Mouse (Mus musculus) left cerebral cortex, postnatal 4 days (tissue): ENCODE measurements around the gene Olfr430. TPM values are rescaled to one million over a fixed set of nuclear protein-coding genes. Genes with fewer than 3 reads are reported as not detected.
"Not testable (repeated sequence)": the region's sequence is repeated elsewhere in the genome, so short reads cannot be mapped to it uniquely, and the experiment has no call there.

ENCODE experiments used
- DNase-seq: peaks from one replicate; pipeline ENCODE4 v3.0.0-alpha.2; 2022
- intact Hi-C: fragments of 180-260 bp; cut with DNase I; formaldehyde crosslinking; loops from one replicate; pipeline ENCODE4 v1.15.1; 2025
- total RNA-seq, 2 experiments: library from RNA; stranded (reverse); gene quantifications; 2 replicates each; pipeline ENCODE4 v1.2.3; 2021

The Olfr430 gene
- total RNA-seq, result not detected

- DNase-seq, result no peak
- intact Hi-C loops, result no loop called here
These were observed at the start of gene Olfr430 for GRCm38 (mm10) chr1:174066305-174066704. TSS of gene Olfr430 (plus strand) at chr1:174066605.

GRCm38 (mm10) chr1:174031698-174032097 is 34.7 kb upstream of the Olfr430 start, which contains the start of gene Ifi205:
TSS of gene Ifi205 (minus strand) at chr1:174031810.
- no peak for DNase-seq
- intact Hi-C loops, result no loop called here

- no peak for DNase-seq
These were observed 30.6 kb upstream of the Olfr430 start for GRCm38 (mm10) chr1:174035841-174036240.

GRCm38 (mm10) chr1:174038480-174038879 is 27.9 kb upstream of the Olfr430 start:
- DNase-seq, result no peak
- intact Hi-C loops, result no loop called here

More at GRCm38 (mm10) chr1:174035841-174036240, 30.6 kb upstream of the Olfr430 start:
- intact Hi-C loops, result no loop called here

- no peak for DNase-seq
- intact Hi-C loops, result no loop called here
These were observed 25.8 kb upstream of the Olfr430 start, which contains the start of gene Olfr433 for GRCm38 (mm10) chr1:174040523-174041177. TSS of gene Olfr433 (plus strand) at chr1:174040705.

GRCm38 (mm10) chr1:174042091-174042884 is 24.1 kb upstream of the Olfr430 start:
- intact Hi-C loops, DNase-seq: not testable (repeated sequence)

GRCm38 (mm10) chr1:174044431-174044830 is 22.0 kb upstream of the Olfr430 start:
- intact Hi-C loops, result no loop called here
- no peak for DNase-seq

GRCm38 (mm10) chr1:174048227-174048626 is 18.2 kb upstream of the Olfr430 start:
- DNase-seq, intact Hi-C loops: not testable (repeated sequence)

GRCm38 (mm10) chr1:174048893-174049292 is 17.5 kb upstream of the Olfr430 start, which contains the start of gene Olfr432:
TSS of gene Olfr432 (plus strand) at chr1:174049205.
- intact Hi-C loops, result no loop called here
- no peak for DNase-seq

- DNase-seq, intact Hi-C loops: not testable (repeated sequence)
These were observed 17.0 kb upstream of the Olfr430 start for GRCm38 (mm10) chr1:174049357-174049756.

- intact Hi-C loops, result no loop called here
- no peak for DNase-seq
These were observed 15.9 kb upstream of the Olfr430 start for GRCm38 (mm10) chr1:174050532-174050931.

- no peak for DNase-seq
- intact Hi-C loops, result no loop called here
These were observed 14.9 kb upstream of the Olfr430 start for GRCm38 (mm10) chr1:174051515-174051914.

- intact Hi-C loops, result no loop called here
- DNase-seq, result no peak
These were observed 14.4 kb upstream of the Olfr430 start for GRCm38 (mm10) chr1:174051931-174052536.

- no peak for DNase-seq
- intact Hi-C loops, result no loop called here
These were observed 13.4 kb upstream of the Olfr430 start for GRCm38 (mm10) chr1:174052981-174053380.

- intact Hi-C loops, result no loop called here
These were observed 11.2 kb upstream of the Olfr430 start for GRCm38 (mm10) chr1:174055248-174055647.

GRCm38 (mm10) chr1:174084031-174084430 is 17.6 kb downstream of the Olfr430 start, which contains the start of gene Olfr429:
TSS of gene Olfr429 (plus strand) at chr1:174084331.
- no peak for DNase-seq
- intact Hi-C loops, result no loop called here

More at GRCm38 (mm10) chr1:174055248-174055647, 11.2 kb upstream of the Olfr430 start:
- DNase-seq, result no peak

GRCm38 (mm10) chr1:174096591-174096990 is 30.2 kb downstream of the Olfr430 start, which contains the start of gene Olfr427:
TSS of gene Olfr427 (plus strand) at chr1:174096891.
- intact Hi-C loops, result no loop called here
- no peak for DNase-seq

GRCm38 (mm10) chr1:174103735-174104134 is 37.3 kb downstream of the Olfr430 start:
- no peak for DNase-seq
- intact Hi-C loops, result no loop called here

- intact Hi-C loops, result no loop called here
These were observed 54.7 kb downstream of the Olfr430 start, which contains the start of gene Olfr231 for GRCm38 (mm10) chr1:174121062-174121461. TSS of gene Olfr231 (minus strand) at chr1:174121162.

More at GRCm38 (mm10) chr1:174121062-174121461, 54.7 kb downstream of the Olfr430 start, which contains the start of gene Olfr231:
- DNase-seq, result no peak
